Mouse (Mus musculus) v-Abl transformed pro-B cells (cell line): Measurements from ENCODE around the gene Rph3al.

Experiments used
- in situ Hi-C, 2 experiments: fragments of 400-800 bp; cut with MboI; formaldehyde crosslinking; loops; one replicate each; pipeline ENCODE4 v1.15.1; 2025; ENCODE audit not compliant: unreplicated experiment in 2 of 2

Gene Rph3al

GRCm38 (mm10) chr11:75781919-75782318 lies 156.3 kb downstream of the Rph3al start:
- in situ Hi-C loops, result loop anchor here in 1 of 2 experiments (5.0 kb wide), 1 partner anchor 125 kb away; no protein-coding TSS in a partner anchor
